Mouse (Mus musculus) cerebellum, adult 18-20 months (tissue): Measurements from ENCODE around the gene Mapk7.

Experiments used
- DNase-seq, 2 experiments: peaks; one replicate each; pipeline ENCODE4 v3.0.0; 2021

The Mapk7 gene

GRCm38 (mm10) chr11:61449499-61450292 is 44.5 kb downstream of the Mapk7 start:
- DNase-seq, result peak; percentile 60 to 77

- DNase-seq, result peak; percentile 76 to 83
These were observed 45.5 kb downstream of the Mapk7 start for GRCm38 (mm10) chr11:61448599-61449225.

GRCm38 (mm10) chr11:61448041-61448440 is 46.2 kb downstream of the Mapk7 start:
- DNase-seq, result peak; percentile 65 to 75

GRCm38 (mm10) chr11:61447296-61447695 is 46.9 kb downstream of the Mapk7 start:
- DNase-seq, result no peak

- DNase-seq, result no peak
These were observed 50.4 kb downstream of the Mapk7 start for GRCm38 (mm10) chr11:61443807-61444206.

- DNase-seq, result no peak
These were observed 52.5 kb downstream of the Mapk7 start for GRCm38 (mm10) chr11:61441670-61442069.

- DNase-seq, result no peak
These were observed 53.8 kb downstream of the Mapk7 start for GRCm38 (mm10) chr11:61440416-61440815.

GRCm38 (mm10) chr11:61439170-61439569 is 55.0 kb downstream of the Mapk7 start:
- no peak for DNase-seq
